Mouse (Mus musculus): Measurements from ENCODE around the gene Idh3a.

Gene Idh3a

DNA sequence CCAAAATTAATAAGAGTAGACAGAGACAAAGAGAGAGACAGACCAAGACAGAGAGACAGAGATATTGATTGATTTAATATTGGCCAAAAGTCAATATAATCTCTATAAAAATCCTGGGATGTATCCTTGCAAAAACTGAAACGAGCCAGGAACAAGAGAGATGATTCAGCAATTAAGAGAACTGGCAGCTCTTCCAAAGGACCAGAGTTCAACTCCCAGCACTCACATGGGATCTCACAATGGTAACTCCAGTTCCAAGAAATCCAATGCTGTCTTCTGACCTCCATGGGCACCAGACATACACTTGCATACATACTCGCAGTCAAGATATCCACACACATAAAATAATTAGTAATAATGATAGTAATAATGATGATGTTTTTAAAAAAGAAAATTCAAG lies 66.6 kb downstream of the Idh3a start:
- DNase-seq, result no peak
